In genomic region chr16:59493199-59493598, GRCm38 (mm10) we compare ENCODE assay signal across 19 mouse cellular contexts. TPM values are rescaled to one million over a fixed set of nuclear protein-coding genes. Genes with fewer than 3 reads are reported as not detected.
DNase-seq lines count a peak whose midpoint lies in the region; ATAC-seq and TF ChIP-seq lines count a peak whose summit lies in the region.
"Had no signal": no experiment of that assay in that cellular context is flagged by ENCODE, and none has a peak within 500 bp of the region (broad histone marks: within the 10 kb centered on the region; RNA-seq: fewer than 3 reads in every experiment).

No protein-coding gene starts in this region.

- no peak overlapping the region for H3K4me2 ChIP-seq in kidney, embryonic 16.5 days (replicated peaks; ENCODE audit: low read depth, low read length)
- H3K4me2 ChIP-seq in stomach, postnatal 0 days (replicated peaks; ENCODE audit: low read depth), result no peak overlapping the region
- no peak overlapping the region for H3K4me2 ChIP-seq in hindbrain, embryonic 16.5 days (ENCODE audit: low read length)
- H3K4me2 ChIP-seq: liver, embryonic 11.5 days; lung, embryonic 15.5 days; neural tube, embryonic 12.5 days had no signal

- WGBS in heart, embryonic 10.5 days, result 90% methylated on average over 14 of the region's 14 CpGs
- 56% methylated on average over 14 of the region's 14 CpGs for WGBS in kidney, embryonic 16.5 days
- 89% methylated on average over 14 of the region's 14 CpGs for WGBS in stomach, postnatal 0 days
- WGBS in hindbrain, embryonic 16.5 days, result 90% methylated on average over 14 of the region's 14 CpGs

- H3K9me3 ChIP-seq in heart, embryonic 10.5 days, result no peaks in the 10 kb centered on the region
- no peaks in the 10 kb centered on the region for H3K9me3 ChIP-seq in kidney, embryonic 16.5 days (ENCODE audit: low read length)
- no peaks in the 10 kb centered on the region for H3K9me3 ChIP-seq in stomach, postnatal 0 days (ENCODE audit: control insufficient read depth, low read length)
- no peaks in the 10 kb centered on the region for H3K9me3 ChIP-seq in hindbrain, embryonic 16.5 days (ENCODE audit: control insufficient read depth, low read length)
- H3K9me3 ChIP-seq: lung, embryonic 15.5 days; megakaryocyte, embryonic 14.5 days; neural tube, embryonic 12.5 days had no signal

- no peaks in the 10 kb centered on the region for H3K27me3 ChIP-seq in heart, embryonic 10.5 days (ENCODE audit: insufficient read depth, poor library complexity, severe bottlenecking)
- H3K27me3 ChIP-seq in Patski, result no peaks in the 10 kb centered on the region
- H3K27me3 ChIP-seq in kidney, embryonic 16.5 days (ENCODE audit: insufficient read depth, low read length), result no peaks in the 10 kb centered on the region
- H3K27me3 ChIP-seq in stomach, postnatal 0 days (ENCODE audit: control insufficient read depth, insufficient read depth, low read length), result no peaks in the 10 kb centered on the region
- H3K27me3 ChIP-seq in hindbrain, embryonic 16.5 days (replicated peaks; ENCODE audit: control insufficient read depth, insufficient read depth, low read length), result no peaks in the 10 kb centered on the region
- H3K27me3 ChIP-seq: lung, embryonic 15.5 days; megakaryocyte, embryonic 14.5 days; neural tube, embryonic 12.5 days had no signal

- peak; percentile 55 for DNase-seq in heart, adult 11 months
- DNase-seq in heart, embryonic 10.5 days (ENCODE audit: low spot score), result no peak
- DNase-seq in Patski (ENCODE audit: low read depth, low spot score), result no peak
- DNase-seq in adrenal gland, postnatal 36 days, result peak; percentile 42 to 45
- no peak for DNase-seq in stomach, postnatal 0 days (ENCODE audit: low spot score)
- no peak for DNase-seq in embryo, embryonic 10.5 days (ENCODE audit: low spot score)
- DNase-seq: cerebellum, postnatal 36 days; forebrain, postnatal 0 days; gastrocnemius, postnatal 10 days; heart, postnatal 14 days; layer of hippocampus, adult 9-11 months; thymus, postnatal 4 days had no signal

- H3K27ac ChIP-seq in heart, embryonic 10.5 days, result no peak overlapping the region
- peak overlapping the region; percentile 27; the same call in 1 of the 2 replicates for H3K27ac ChIP-seq in kidney, embryonic 16.5 days (ENCODE audit: low read length)
- no peak overlapping the region for H3K27ac ChIP-seq in stomach, postnatal 0 days (replicated peaks)
- H3K27ac ChIP-seq in hindbrain, embryonic 16.5 days (ENCODE audit: low read depth, low read length), result no peak overlapping the region
- H3K27ac ChIP-seq: hindbrain, postnatal 0 days; lung, embryonic 15.5 days; neural tube, embryonic 12.5 days had no signal

- TF ChIP-seq EP300 in stomach, postnatal 0 days (optimal IDR thresholded peaks at IDR 0.05), result no peak

- no peak overlapping the region for H3K4me3 ChIP-seq in heart, embryonic 10.5 days
- no peak overlapping the region for H3K4me3 ChIP-seq in kidney, embryonic 16.5 days (ENCODE audit: low read length)
- H3K4me3 ChIP-seq in stomach, postnatal 0 days (ENCODE audit: low read depth, low read length), result no peak overlapping the region
- H3K4me3 ChIP-seq in hindbrain, embryonic 16.5 days (ENCODE audit: low read length), result no peak overlapping the region
- H3K4me3 ChIP-seq: lung, embryonic 15.5 days; megakaryocyte, embryonic 14.5 days; neural tube, embryonic 12.5 days had no signal

- no peak for TF ChIP-seq CTCF in Patski (IDR thresholded peaks at IDR 0.05)
- no peak for TF ChIP-seq CTCF in stomach, postnatal 0 days (IDR thresholded peaks at IDR 0.05; ENCODE audit: low read depth)

- no peak overlapping the region for H3K9ac ChIP-seq in kidney, embryonic 16.5 days (replicated peaks; ENCODE audit: low read length)
- H3K9ac ChIP-seq in stomach, postnatal 0 days (ENCODE audit: low read length), result no peak overlapping the region
- H3K9ac ChIP-seq in hindbrain, embryonic 16.5 days (ENCODE audit: low read depth, low read length), result no peak overlapping the region
- H3K9ac ChIP-seq: forebrain, postnatal 0 days; lung, embryonic 15.5 days; neural tube, embryonic 12.5 days had no signal

- H3K4me1 ChIP-seq in heart, embryonic 10.5 days, result no peaks in the 10 kb centered on the region
- 0 out of 2 replicates have a peak, but pooled peaks cover 2% of the 10 kb centered on the region for H3K4me1 ChIP-seq in kidney, embryonic 16.5 days (ENCODE audit: insufficient read depth, low read length)
- H3K4me1 ChIP-seq in stomach, postnatal 0 days (replicated peaks; ENCODE audit: control insufficient read depth, insufficient read depth), result no peaks in the 10 kb centered on the region
- no peaks in the 10 kb centered on the region for H3K4me1 ChIP-seq in hindbrain, embryonic 16.5 days (ENCODE audit: control insufficient read depth, insufficient read depth, low read depth, low read length)
- H3K4me1 ChIP-seq: lung, embryonic 15.5 days; megakaryocyte, embryonic 14.5 days; neural tube, embryonic 12.5 days had no signal

- H3K36me3 ChIP-seq in heart, embryonic 10.5 days, result peaks cover 76% of the 10 kb centered on the region
- H3K36me3 ChIP-seq in kidney, embryonic 16.5 days (ENCODE audit: insufficient read depth, low read length), result peaks cover 32% of the 10 kb centered on the region
- H3K36me3 ChIP-seq in stomach, postnatal 0 days (ENCODE audit: control insufficient read depth, insufficient read depth, low read length), result peaks cover 18% of the 10 kb centered on the region
- peaks cover 8% of the 10 kb centered on the region for H3K36me3 ChIP-seq in hindbrain, embryonic 16.5 days (ENCODE audit: control insufficient read depth, insufficient read depth, low read length)

- peak; percentile 67 for ATAC-seq in Patski
- ATAC-seq in kidney, embryonic 16.5 days (ENCODE audit: low FRiP score, low TSS enrichment), result peak; percentile 91
- no peak for ATAC-seq in stomach, postnatal 0 days (ENCODE audit: low FRiP score, low TSS enrichment)
- no peak for ATAC-seq in hindbrain, embryonic 16.5 days
- ATAC-seq: forebrain, postnatal 0 days; hindbrain, postnatal 0 days had no signal

- CTCF ChIA-PET in Patski (lab: Charles Lee), result interaction anchor here (1.6 kb wide), 1 partner anchor 15 kb away, joined by 3 read pairs; no protein-coding TSS in a partner anchor

- POLR2A ChIA-PET in Patski (lab: Charles Lee), result interaction anchor here (0.5 kb wide), 1 partner anchor 41 kb away, joined by 3 read pairs; no protein-coding TSS in a partner anchor

- in situ Hi-C loops in Patski (cut with MboI; ENCODE audit: low pct_unique_long_range_greater_than_20kb), result no loop called here

RNA-seq across cellular contexts. Expression of gene Riox2, which starts 21.6 kb away (rescaled TPM):
- 35.8 and 40.0 TPM in 2 replicates for polyA plus RNA-seq in heart, embryonic 10.5 days (2016; fragmentation: Nextera tagmentation; extraction: Ambion mirVana)
- polyA plus RNA-seq in Patski (2021), result 24.6 TPM
- 10 to 100 TPM; 23.9 to 26.1 TPM for total RNA-seq in adrenal gland, postnatal 36 days (2021)
- 37.8 and 39.8 TPM in 2 replicates for polyA plus RNA-seq in kidney, embryonic 16.5 days (2015; fragmentation: Nextera tagmentation; extraction: Ambion mirVana)
- polyA plus RNA-seq in stomach, postnatal 0 days (2015; fragmentation: Nextera tagmentation; extraction: Ambion mirVana), result 22.7 and 23.4 TPM in 2 replicates
- polyA plus RNA-seq in hindbrain, embryonic 16.5 days (2015; fragmentation: Nextera tagmentation; extraction: Ambion mirVana), result 16.8 and 19.0 TPM in 2 replicates

Comparison
In these comparisons a context has a peak if more than half of its experiments do, and no peak if none do; other contexts are left out.
1. DNase-seq: peak in heart, adult 11 months (single experiment) and adrenal gland, postnatal 36 days (2 of 2); none in heart, embryonic 10.5 days (single experiment), Patski (single experiment), stomach, postnatal 0 days (single experiment) and embryo, embryonic 10.5 days (single experiment).
2. ATAC-seq: peak in Patski (single experiment) and kidney, embryonic 16.5 days (single experiment); none in stomach, postnatal 0 days (single experiment) and hindbrain, embryonic 16.5 days (single experiment).